Mouse (Mus musculus) neural tube, embryonic 10.5 days (tissue): ENCODE measurements at regions not wholly inside any gene's neighbourhood (a gene's known extent, or its start where the extent isn't known, plus 50 kb on each side); places are given as distances from the start of the nearest gene placed in this dataset.
A peak's percentile ranks its signal among the peaks of the same experiment; 100 is the strongest.

Source experiments
- DNase-seq: peaks from one replicate; pipeline ENCODE4 v3.0.0-alpha.2; 2017; ENCODE audit warnings: low spot score; ENCODE audit errors: extremely low spot score

DNA sequence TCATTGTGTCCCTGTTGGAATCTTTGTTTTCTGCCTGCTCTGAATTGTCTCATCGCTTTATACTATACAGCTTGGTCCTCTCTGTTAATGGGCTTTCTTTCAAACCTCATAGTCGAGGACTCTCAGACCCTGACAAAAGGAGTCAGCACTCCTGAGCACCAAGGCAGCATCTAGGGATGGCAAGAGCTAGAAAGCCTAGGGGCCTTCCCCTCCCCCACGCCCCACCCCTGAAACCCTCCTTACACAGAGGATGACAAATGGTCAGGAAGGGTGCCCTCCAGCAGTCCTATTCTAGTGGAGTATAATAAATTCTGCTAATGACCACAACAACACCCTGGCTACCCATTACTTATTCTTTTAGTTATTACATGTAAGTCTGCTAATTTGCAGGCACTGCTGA is 74.4 kb downstream of the Tbx19 start:
- no peak for DNase-seq

DNA sequence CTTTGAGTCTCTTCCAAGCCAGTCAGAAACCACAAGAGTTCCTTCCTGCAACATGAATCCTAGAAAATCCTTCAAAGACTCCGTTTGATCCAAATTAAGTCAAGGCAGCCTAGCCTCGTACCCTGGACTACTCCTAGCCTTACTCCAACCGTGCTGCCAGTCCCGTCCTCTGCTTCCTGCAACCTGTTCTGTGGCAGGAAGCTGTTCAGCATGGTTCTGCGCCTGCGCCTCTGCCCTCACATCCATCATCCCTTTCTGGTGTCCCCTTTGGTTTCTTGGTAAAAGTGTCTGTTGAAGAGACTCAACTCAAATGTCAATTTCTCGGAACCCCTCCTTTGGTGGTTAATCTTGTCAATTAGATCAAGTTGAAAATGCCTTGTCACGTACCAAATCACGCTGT is 75.8 kb downstream of the Tbx19 start:
- DNase-seq = no peak

DNA sequence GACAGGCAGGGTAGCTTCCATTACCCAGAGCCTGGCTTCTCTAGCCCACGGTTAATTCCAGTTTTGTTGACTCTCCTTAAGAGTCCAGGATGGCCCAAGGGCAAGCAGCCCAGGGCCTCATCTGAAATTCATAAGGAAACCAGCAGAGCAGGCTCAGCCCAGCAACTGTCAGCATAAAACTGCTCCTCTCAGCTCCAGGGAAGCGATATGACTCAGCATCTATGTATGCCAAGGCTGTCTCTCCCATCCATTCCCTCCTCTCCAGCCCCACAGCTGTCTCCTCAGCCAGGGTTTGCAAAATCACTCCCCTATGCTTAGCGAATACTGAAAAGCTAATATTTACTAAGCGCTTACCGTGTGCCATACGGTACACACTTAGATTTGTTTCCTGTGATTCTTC is 76.4 kb downstream of the Tbx19 start:
- DNase-seq = no peak

DNA sequence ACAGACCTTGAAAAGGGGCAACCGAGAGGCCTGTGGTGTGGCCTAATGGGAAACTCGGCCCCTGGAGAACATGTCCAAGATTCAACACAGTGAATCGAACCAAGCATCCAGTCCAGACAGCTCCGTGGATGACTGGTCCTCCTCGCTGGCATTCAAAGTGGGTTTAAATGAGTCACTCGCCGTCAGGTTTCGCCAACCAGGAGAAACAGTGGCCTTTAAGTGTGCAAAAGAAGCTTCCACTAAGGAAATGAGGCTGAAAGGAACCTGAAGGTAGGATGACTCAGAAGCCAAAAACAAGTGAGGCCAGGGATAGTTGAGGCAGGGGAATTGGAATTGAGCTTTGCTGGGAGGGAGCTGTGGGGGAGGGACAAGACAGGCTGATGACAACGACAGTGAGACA is 80.2 kb downstream of the Tbx19 start:
- no peak for DNase-seq

DNA sequence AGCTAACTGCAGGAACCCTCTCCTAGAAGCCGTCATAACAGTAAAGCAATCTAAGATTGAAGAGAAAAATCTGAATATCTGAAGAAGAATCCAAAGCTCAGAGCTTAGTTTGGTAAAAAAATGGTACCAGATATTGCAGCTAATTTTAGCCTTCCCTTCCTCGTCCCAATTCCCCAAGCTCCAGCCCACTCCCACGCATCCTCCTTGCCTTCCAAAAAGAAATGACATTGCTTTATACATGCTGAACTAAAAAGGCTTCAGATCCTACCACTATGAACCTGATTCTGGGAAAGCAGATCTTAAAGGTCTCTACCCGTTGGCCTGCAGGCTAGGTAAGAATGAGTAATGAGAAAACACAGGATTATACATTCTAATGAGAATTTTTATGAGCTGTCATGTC is 83.3 kb downstream of the Tbx19 start:
- DNase-seq = no peak

DNA sequence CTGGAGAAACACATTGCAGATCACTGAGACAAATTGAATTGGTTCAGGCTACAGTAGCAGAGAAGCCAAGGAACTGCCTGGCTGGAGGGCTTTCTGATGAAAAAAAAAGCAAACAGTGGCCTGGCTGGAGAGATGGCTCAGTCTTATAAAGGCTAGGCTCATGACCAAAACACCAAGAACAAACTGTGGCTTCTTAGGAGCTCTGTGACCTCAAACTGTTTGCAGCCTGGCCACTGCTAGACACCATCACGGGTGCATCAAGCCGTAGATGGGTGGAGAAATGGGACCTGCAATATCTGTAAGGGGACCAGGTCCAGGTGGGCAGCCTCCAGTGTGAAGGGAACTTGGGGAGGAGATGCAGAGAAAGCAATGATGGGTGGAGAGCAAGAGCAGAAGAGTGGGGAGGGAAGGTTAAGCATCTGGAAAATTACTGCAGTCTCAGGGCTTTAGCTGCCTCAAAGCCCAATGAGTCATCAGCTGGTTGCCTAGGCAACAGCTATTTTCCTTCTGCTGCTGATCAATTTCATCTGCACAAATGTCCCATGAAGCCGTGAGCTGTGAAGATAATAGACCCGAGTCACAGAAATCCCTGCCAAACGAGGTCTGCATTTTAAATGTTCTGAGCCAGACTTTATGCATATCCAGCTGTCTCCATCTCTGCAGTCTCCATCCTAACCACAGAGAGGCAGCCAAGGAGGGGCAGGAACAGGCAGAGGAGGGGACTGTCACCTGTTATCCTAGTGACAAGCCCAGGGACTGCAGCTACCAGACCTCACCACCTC is 85.1 kb downstream of the Tbx19 start:
- DNase-seq = no peak

DNA sequence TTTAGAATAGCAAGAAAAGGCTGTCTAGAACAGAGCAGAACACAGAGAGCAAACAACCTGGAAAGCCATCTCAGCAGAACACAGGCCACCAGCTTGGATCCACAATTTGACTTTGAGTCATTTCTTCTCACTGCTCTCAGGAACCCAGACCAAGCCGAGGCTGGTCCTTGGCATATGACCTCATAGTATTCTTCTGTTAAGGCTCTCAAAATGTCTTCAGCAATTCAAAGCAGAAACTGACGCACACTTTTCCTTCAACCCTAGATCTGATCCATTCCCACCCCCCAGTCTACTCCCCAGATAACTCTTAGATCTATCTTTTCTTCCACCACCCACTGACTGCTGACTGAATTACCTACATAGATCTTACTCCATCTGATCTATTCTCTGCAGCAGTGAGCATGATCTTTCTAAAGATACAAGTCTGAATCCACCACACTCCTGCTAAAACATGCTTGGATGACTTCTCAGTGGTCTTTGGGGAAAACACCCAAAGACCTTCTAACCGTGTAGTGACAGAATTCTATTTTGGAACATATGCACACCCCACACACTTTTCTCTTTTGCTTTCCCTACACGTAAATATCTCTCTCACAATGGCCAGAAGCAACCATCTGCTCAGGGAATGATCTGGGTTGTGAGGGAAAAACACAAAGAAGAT is 88.6 kb downstream of the Tbx19 start:
- no peak for DNase-seq

DNA sequence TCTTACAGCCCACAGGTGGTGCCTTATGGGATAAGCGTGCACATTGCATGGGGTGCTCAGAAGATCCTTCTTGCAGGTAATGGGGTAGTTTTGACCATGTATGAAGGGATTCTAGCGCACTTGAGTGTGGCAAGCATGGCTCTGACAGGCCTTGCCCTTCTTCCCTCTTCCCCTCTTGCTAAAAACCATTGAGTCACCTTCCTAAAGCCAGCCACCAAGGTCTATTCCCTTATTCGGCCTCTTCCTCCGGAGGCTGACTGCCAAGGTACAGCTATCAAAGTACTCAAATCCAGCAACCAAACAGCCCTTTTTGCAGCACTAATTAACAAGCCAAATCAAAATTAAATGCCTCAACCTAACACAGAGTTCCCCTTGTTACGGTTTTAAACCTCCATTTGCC is 95.6 kb downstream of the Tbx19 start:
- no peak for DNase-seq

DNA sequence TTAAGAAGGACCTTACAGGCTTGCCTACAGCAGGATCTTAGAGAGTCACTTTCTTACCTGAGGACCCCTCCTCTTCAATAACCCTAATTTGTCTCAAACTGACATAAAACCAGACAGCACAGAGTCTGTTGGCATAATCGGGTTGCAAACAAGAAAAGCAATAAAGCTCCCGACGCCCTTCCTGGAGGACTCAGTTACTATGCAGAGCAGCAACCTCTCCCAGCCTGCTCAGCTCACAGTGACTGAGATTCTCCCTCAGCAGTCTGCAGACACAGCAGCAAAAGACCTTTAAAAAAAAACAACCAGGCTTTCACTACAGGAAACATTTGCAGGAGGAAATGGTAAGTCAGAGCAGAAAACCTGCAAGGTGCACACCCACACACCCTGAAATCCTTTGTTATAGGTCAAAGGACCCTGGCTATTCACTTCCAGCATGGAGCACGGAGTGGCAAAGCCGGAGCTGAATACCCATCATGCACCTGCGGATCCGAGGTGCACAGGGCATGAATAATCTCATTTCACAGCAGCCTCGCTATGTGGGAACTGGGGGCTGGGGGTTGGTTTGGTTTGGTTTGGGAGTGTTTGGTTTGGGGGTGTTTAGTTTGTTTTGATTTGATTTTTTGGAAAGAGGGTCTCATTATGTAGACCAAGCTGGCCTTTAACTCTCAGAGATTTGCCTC is 97.6 kb downstream of the Tbx19 start:
- no peak for DNase-seq

DNA sequence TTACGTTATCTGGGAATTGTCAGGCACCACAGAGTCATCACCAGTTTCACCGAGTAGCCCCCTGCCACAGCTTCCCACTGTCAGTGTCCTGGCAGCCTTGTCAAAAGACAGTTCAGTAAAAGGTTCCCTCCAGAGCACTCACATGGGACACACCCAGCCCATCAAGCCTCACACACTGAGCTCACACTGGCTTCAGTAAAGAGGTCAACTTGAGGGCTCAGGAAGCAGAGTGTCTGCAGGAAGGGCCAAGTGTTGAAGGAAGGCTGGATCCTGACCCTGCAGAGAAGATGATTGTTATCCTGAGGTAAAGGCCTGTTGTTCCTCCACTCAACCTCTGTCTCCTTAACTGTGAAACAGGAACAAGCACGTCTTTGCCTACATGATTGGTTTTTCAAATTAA is 99.2 kb downstream of the Tbx19 start:
- DNase-seq = no peak

DNA sequence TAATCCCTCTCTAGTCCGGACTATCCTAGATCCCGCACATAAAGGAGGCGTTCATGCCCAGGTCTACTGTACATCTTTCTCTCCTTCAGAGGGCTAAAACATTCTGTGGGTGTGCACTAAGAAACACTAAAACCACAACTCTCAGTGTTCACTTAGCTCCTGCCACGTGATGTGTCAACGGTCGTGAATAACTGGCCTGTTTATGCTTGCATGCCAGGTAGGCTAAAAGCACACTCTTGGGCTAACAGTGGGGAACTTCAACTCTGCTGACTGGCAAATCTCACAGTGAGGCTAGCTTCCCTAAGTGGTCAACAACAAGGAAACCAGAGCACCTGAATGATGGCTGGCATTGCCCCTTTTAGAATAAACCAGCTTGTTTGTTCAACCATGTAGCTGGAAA is 106.3 kb downstream of the Tbx19 start:
- DNase-seq = no peak

DNA sequence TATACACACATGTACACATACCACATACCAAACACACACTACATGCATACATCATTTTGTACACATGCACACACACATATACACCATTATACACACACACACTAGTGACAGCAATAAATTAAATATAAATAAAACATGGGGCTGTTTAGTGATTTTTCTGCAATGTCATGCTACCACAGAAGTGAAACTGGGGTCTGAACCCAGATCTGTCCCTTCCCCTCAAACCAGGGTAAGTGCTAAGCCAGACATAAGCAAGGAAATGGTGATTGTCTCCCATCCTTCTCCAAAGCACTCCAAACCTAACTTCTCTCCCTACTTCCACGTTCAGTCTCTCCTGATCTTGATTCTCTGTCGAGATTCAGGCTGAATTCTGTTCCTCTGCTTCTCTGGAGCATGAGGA is 109.3 kb downstream of the Tbx19 start:
- DNase-seq = no peak

DNA sequence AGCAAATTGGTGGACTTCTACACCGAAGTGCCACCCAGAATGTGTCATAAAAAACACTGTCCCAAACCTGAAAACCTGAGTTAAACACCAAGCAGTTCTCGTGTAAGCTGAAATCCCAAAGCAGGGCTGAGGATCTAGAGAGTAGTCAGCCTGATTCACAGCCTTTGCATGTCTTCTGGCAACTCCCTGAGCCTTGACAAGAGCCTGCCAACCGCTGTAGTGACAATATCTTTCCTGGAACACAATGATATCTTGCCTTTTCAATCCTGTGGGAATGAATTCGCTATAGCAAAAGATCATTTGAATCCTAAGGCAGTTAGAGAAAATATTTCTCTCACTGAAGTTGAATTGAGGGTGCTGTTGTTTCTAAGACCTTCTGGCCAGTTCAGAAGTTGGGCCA is 110.4 kb downstream of the Tbx19 start:
- DNase-seq = no peak

DNA sequence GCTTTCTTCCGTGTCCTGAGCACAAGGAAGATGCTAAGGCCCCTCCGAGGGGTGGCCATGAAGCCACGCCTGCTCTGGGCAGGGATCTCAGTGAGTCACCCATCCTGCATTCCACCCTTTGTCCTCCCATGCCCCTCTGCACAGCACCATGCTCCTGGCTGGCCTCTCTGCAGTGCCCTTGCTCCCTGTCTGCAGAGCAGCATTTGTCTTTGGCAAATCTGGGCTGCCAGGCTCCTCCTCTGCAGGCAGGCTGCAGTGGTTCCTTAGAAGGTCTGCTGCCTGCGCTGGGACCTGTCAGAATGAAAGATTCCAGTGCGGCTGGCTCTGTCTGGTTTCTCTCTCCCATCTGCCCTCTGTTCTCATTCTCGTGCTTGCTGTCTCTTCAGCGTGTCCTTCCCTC is 111.3 kb upstream of the Xcl1 start:
- peak; percentile 49 for DNase-seq

DNA sequence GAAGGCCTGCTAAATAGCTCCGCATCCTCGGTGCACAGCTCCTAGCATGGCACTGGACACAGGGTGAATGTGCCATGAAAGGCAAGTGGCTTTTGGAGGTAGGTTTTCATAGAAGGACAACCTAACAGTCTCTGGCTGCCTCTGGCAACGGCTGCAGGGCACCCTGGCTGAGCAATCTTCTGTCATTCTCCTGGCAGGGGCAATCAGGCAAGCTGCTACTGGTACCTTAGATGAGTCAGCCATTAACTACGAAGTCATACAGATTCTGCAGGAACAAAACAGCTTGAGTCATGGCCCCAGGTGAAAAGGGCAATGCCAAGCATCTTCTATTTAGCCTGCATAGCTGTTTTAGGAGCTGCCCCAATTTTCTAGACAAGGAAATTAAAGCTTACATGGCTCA is 110.7 kb upstream of the Xcl1 start:
- no peak for DNase-seq

DNA sequence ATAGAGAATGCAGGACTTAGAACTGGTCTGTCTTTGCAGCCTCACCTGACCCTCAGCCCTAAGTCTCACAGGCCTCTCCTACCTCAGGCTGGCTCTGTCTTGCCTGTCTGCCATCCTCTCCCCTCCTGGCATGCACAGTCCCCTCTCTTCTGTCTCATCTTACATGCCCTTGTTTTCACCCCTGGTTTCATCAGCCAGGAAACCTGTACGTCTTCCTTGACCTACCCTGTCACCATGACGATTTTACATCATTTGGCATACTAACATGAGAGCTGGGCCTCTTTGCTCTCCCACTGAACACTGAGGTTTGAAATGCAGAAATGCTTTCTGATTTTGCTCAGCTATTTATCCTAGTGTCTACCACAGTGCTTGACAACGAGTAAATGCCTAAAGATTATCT is 108.0 kb upstream of the Xcl1 start:
- no peak for DNase-seq

DNA sequence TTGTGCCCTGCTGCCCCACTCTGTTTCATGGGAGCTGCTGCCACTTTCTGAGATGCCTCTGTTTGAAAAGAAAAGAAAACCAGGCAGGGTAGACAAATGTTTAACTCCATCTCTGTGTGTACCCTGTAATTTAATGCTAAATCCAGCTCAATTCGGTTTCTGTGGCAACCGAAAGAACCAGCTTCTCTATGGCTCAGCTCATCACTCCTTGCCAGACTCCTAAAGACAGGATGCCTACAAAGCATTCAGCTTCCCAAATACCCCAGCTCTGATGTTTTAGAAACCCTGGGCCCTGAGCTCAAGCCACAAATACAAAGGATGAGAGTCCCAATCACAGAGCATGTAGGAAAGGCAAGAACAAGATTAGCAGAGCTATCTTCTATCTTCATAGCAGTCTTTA is 106.8 kb upstream of the Xcl1 start:
- DNase-seq = no peak

DNA sequence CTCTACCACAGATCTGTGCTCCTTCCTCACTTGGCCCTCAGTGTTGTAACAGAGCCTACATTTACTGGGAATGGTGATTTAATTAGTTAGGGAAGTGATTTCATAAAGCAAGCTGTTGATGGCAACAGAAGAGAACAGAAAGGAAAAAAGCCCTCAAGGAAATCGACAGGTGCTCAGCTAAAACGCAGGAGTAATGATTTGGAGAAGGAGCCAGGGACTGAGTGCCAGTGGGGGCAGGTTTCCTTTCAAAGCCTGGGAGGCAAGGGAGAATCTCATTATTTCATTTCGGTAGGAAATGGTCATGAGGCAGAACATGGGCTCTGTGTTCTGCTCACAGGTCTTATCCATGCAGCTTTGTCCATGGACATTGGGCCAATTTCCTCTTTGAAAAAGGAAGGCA is 101.3 kb upstream of the Xcl1 start:
- DNase-seq = no peak

DNA sequence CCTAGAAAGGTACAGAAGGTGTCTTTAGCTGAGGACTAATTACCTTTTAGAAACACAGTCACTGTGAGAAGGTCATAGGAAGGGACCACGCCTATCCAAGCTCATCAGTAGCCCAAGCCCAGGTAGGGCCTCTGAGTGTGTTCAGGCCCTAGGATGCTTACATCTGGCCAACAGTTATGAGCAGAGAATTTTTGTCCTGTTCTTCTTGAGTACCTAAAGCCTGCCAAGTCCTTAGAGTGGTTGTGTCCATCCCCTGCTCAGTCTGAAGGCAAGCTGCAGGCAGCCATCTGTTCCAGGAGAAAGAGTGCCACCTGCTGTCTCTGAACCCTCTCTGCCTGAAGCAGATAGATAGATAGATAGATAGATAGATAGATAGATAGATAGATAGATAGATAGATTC is 100.3 kb upstream of the Xcl1 start:
- no peak for DNase-seq

DNA sequence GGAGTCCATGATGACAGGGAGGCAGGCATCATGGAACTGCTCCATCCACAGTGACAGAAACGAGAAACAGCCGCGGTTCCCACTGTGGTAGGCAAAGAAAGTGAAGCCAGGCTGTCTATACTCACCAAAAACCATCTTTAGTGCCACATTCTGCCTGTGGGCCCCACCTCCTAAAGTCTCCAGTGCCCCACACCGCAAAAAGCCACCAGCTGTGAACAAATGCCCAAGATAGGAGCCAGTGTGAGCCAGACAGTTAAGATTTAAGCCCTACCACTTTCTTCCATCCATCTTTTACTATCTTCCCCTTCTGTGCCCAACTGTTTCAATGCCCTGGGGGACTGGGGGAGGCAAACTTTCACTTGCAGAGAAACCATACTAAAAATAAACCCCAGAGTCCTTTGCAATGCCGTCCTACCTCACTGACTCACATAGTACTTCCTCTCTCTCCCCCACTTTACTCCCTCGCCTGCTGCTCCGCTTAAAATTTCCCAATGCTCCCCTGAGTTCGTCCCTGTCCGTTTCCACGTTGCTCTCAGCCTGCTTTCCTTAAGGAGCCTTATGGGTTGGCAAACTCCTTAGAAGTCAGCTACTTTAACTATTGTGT is 85.7 kb upstream of the Xcl1 start:
- DNase-seq = no peak

DNA sequence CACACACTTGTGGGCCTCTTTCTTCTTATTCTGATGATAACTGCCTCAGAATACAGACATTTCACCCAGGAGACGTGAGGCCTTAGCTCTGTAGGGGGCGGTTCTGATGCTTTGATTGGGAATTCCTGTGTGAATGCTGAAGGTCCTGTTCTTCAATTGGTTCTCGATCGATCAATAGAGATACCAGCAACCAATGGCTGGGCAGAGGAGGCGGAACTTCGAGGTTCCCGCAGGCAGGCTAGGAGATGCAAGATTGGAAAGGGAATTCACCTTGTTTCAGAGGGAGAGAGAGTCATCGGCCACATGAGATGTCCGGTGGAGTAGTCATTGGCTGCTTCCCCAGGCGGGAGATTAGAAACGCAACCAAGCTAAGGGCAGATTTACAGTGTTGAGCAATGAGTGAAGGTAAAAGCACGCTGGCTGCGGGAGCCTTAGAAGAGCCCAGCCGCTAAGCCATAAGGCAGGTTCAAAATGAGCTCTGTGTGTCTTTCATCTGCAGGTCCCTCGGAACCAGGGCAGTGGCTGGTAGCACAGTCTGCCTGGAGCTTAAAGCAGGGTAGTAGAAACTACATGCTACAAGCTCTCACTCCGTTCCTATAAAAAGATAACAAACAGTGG is 83.5 kb upstream of the Xcl1 start:
- peak; percentile 69 for DNase-seq

DNA sequence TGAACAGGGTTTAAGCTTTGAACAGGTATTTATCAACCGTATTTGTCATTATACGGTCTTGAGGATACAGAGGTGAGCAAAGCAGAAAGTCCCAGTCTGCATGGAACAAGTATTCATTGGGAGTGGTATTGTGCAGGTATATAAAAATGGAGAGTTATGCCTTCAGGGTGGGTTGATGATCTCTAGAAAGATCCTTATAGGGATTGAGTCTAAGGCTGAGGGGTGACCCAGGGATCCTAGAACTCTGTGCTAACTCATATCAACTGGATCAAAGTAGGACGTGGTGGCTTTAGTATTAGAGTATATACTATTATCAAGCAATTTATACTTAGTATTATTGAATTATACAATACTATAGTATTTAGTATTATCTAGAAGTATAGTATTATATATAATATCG is 82.9 kb upstream of the Xcl1 start:
- DNase-seq = no peak
